Mouse (Mus musculus): ENCODE data around the gene Mlst8. TPM values are rescaled to one million over a fixed set of nuclear protein-coding genes. Genes with fewer than 3 reads are reported as not detected.

The Mlst8 gene
- polyA plus RNA-seq, 1 experiment = 33.7 TPM

DNA sequence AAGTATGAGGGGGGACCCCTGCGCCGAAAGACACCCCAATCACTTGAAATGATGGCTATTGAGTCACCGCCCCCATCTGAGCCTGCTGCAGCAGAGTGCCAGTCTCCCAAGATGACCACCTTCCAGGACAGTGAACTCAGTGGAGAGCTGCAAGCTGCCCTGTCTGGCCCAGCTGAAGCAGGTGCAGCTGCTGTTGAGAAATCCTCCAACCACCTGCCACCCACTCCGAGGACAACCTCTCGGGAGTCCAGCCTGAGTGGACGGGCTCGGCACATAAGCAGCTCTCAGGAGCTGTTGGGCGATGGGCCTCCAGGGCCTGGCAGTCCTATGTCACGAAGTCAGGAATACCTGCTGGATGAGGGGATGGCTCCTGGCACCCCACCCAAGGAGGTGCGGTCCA lies 25.2 kb upstream of the Mlst8 start:
- H3K4me1 ChIP-seq (ENCODE audit: control insufficient read depth, insufficient read depth, insufficient read length, low read length) = peaks cover 15% of the 10 kb centered on the region
- TF ChIP-seq CTCF (IDR thresholded peaks at IDR 0.05; ENCODE audit: extremely low read depth, insufficient read length, insufficient replicate concordance, low read depth, low read length) (no peak), POLR2A (IDR thresholded peaks at IDR 0.05; ENCODE audit: low read depth, low read length) (no peak)
- WGBS = 80% methylated on average over 10 of the region's 10 CpGs

DNA sequence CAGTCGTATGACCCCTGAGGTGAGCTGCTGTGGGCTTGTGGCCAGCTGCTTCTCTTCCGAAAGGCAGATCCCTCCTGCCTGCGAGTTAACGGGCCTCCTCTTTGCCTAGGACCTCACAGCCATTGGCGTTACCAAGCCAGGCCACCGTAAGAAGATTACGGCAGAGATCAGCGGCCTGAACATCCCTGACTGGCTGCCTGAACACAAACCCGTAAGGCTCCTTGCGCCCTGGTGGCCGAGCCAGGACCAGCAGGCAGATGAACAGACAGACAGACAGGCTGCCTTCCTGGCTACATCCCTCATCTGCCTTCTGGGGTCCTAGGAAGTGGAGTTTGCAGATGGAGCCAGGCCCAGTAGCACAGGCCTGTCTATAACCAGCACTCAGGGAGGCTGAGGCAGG lies 23.3 kb upstream of the Mlst8 start:
- H3K27me3 ChIP-seq (ENCODE audit: control insufficient read depth, insufficient read depth, low read length) = no peaks in the 10 kb centered on the region
- no peak overlapping the region for H3K27ac ChIP-seq (ENCODE audit: insufficient read depth, low read depth, low read length)
- H3K4me3 ChIP-seq (ENCODE audit: low read depth, low read length) = no peak overlapping the region
- 40% methylated on average over 11 of the region's 11 CpGs for WGBS
- H3K4me1 ChIP-seq (ENCODE audit: control insufficient read depth, insufficient read depth, insufficient read length, low read length) = peaks cover 7% of the 10 kb centered on the region
- no peak for TF ChIP-seq CTCF (IDR thresholded peaks at IDR 0.05; ENCODE audit: extremely low read depth, insufficient read length, insufficient replicate concordance, low read depth, low read length)
- no peak for TF ChIP-seq POLR2A (IDR thresholded peaks at IDR 0.05; ENCODE audit: low read depth, low read length)
- no peaks in the 10 kb centered on the region for H3K36me3 ChIP-seq (ENCODE audit: control insufficient read depth, insufficient read depth, low read length)

More for the DNA sequence above, 25.2 kb upstream of the Mlst8 start:
- H3K36me3 ChIP-seq (ENCODE audit: control insufficient read depth, insufficient read depth, low read length) = peaks cover 3% of the 10 kb centered on the region; the same call in 1 of the 2 replicates
- no peaks in the 10 kb centered on the region for H3K27me3 ChIP-seq (ENCODE audit: control insufficient read depth, insufficient read depth, low read length)
- no peak overlapping the region for H3K4me3 ChIP-seq (ENCODE audit: low read depth, low read length)
- H3K27ac ChIP-seq (ENCODE audit: insufficient read depth, low read depth, low read length) = no peak overlapping the region

DNA sequence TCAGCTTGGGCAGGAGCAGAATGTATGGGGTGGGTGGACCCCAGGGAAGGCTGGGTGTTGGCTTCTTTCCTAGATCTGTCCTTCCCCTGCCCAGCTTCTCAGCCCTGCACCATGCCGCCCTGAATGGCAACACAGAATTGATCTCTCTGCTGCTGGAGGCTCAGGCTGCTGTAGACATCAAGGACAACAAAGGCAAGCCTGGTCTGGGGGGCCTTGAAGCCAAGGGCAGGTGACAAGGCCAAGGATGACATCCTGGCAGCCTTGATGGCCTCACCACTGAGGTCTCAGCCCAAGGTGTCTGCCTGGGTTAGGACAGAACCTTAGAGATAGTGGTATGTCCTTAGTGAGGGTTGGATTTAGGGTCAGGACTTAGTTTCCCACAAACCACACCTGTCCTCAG lies 17.1 kb upstream of the Mlst8 start:
- Histone ChIP-seq H3K4me3 (ENCODE audit: low read depth, low read length) (no peak overlapping the region), H3K27ac (ENCODE audit: insufficient read depth, low read depth, low read length) (no peak overlapping the region), H3K4me1 (ENCODE audit: control insufficient read depth, insufficient read depth, insufficient read length, low read length) (no peaks in the 10 kb centered on the region), H3K27me3 (ENCODE audit: control insufficient read depth, insufficient read depth, low read length) (no peaks in the 10 kb centered on the region), H3K36me3 (ENCODE audit: control insufficient read depth, insufficient read depth, low read length) (no peaks in the 10 kb centered on the region)
- TF ChIP-seq CTCF (IDR thresholded peaks at IDR 0.05; ENCODE audit: extremely low read depth, insufficient read length, insufficient replicate concordance, low read depth, low read length) = no peak
- TF ChIP-seq POLR2A (IDR thresholded peaks at IDR 0.05; ENCODE audit: low read depth, low read length) = no peak
- 78% methylated on average over 1 of the region's 1 CpGs for WGBS

DNA sequence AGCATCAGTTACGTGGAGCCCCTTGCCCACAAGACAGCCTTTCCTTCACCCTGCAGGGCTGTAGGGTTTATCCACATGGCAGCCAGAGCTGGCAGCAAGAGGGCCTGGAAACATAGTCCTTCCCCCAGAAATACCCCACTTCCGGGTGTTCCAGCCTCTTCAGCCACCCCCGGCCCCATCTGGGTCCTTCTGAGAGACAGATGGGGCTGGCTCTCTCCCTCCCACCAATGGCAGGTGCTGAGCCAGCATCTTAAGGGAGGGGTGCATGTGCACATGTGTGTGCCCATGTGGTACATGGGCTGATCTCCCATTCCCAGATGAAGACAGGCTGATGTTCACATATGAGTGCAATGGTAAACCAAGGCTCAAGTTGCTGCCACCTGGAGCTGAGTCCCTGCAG lies 16.6 kb upstream of the Mlst8 start:
- H3K4me1 ChIP-seq (ENCODE audit: control insufficient read depth, insufficient read depth, insufficient read length, low read length) = no peaks in the 10 kb centered on the region
- H3K4me3 ChIP-seq (ENCODE audit: low read depth, low read length) = no peak overlapping the region
- TF ChIP-seq POLR2A (IDR thresholded peaks at IDR 0.05; ENCODE audit: low read depth, low read length) (no peak), CTCF (IDR thresholded peaks at IDR 0.05; ENCODE audit: extremely low read depth, insufficient read length, insufficient replicate concordance, low read depth, low read length) (no peak)
- H3K27me3 ChIP-seq (ENCODE audit: control insufficient read depth, insufficient read depth, low read length) = no peaks in the 10 kb centered on the region
- 75% methylated on average over 3 of the region's 3 CpGs for WGBS
- no peaks in the 10 kb centered on the region for H3K36me3 ChIP-seq (ENCODE audit: control insufficient read depth, insufficient read depth, low read length)
- H3K27ac ChIP-seq (ENCODE audit: insufficient read depth, low read depth, low read length) = no peak overlapping the region

DNA sequence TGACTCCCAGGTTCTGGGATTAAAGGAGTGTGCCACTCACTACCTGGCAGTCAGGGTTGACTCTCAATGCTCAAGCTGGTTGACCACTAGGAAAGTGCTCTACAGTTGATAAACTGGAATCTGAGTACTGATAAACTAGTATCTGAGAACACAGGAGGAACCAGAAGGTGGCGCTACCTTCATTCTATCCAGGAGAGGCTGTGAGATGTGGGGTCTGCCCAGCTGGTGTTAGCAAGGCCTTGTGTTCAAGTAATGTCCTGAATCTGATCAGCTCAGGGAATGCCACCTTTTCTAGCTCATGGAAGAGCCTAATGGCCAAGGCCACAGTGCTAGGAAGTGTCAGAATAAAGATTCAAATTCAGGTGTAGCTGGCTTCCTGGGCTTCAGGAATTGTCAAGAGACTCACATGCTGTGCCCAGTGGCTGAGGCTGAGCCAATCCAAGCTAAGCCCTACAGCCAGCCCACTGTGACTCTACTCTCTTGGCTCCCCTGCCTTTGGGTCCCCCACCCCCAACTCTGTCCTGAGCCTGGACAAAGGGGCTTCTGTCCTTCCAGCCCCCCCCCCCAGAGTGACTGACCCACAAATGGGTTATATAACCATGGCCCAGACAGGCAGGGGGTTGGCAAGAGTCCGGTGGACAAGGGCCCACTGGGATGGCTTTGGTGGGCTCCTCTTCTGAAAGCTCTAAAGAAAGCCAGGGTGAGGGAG lies 15.9 kb upstream of the Mlst8 start:
- no peaks in the 10 kb centered on the region for H3K4me1 ChIP-seq (ENCODE audit: control insufficient read depth, insufficient read depth, insufficient read length, low read length)
- H3K36me3 ChIP-seq (ENCODE audit: control insufficient read depth, insufficient read depth, low read length) = no peaks in the 10 kb centered on the region
- TF ChIP-seq CTCF (IDR thresholded peaks at IDR 0.05; ENCODE audit: extremely low read depth, insufficient read length, insufficient replicate concordance, low read depth, low read length) (peak; percentile 57; the same call in 1 of the 2 replicates), POLR2A (IDR thresholded peaks at IDR 0.05; ENCODE audit: low read depth, low read length) (no peak)
- no peak overlapping the region for H3K27ac ChIP-seq (ENCODE audit: insufficient read depth, low read depth, low read length)
- no peak overlapping the region for H3K4me3 ChIP-seq (ENCODE audit: low read depth, low read length)
- H3K27me3 ChIP-seq (ENCODE audit: control insufficient read depth, insufficient read depth, low read length) = no peaks in the 10 kb centered on the region; the same call in 1 of the 2 replicates
- WGBS = 51% methylated on average over 2 of the region's 2 CpGs

DNA sequence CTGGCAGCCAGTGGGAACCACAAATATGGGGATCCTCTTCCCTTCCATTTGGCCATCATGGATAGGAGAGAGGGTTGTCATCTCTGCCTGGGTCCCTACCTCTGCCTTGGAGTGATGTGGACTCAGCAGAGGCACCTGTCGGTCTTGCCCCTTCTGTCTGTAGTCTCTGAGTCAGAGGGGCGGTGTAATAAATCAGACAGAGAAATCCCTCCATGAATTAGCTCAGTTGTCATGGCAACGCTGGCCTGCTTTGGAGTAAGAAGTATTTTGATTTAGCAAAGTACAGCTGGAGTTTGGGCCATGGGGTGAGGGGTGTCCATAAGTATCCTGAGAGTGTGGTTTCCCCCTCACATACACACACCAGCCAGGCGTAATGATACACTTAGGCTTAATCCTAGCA lies 11.5 kb upstream of the Mlst8 start:
- 92% methylated on average over 4 of the region's 4 CpGs for WGBS
- TF ChIP-seq CTCF (IDR thresholded peaks at IDR 0.05; ENCODE audit: extremely low read depth, insufficient read length, insufficient replicate concordance, low read depth, low read length) (no peak), POLR2A (IDR thresholded peaks at IDR 0.05; ENCODE audit: low read depth, low read length) (no peak)

DNA sequence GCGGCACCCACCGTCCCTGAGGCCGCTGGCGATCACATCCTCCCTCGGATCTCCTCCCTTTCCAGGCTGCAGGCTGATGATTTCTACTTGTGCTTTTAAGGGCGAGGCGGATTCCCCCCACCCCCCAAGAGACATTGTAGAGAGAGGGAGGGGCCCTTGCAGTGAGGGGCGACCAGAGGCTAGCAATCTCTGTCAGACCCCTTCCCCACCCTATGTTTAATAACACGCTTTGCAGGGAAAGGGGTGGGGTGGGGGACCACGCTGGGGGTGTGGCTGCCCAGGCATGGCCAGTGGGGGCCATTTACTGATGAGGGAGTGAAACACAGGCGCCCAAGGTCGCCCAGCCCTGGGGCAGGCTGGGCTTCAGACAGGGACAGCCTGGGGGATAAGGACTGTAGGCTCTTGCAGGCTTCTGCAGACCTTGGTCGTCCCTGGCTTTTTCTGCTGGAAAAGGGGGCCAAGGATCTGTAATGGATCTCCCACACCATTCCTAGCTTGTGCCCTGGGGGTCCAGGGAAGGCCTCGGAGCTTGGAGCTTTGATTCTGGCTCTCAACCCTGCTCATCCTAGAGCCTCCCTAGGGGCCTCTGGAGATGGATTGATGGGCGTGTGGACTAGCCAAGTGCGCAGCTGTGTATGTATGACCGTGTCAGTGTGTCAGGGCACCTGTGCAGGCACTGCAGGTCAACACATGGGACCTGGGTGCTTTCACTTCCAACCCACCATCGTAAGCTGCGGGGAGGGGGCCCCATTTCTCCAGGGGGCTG lies 10.6 kb upstream of the Mlst8 start:
- no peaks in the 10 kb centered on the region for H3K36me3 ChIP-seq (ENCODE audit: control insufficient read depth, insufficient read depth, low read length)
- TF ChIP-seq CTCF (IDR thresholded peaks at IDR 0.05; ENCODE audit: extremely low read depth, insufficient read length, insufficient replicate concordance, low read depth, low read length) = no peak
- TF ChIP-seq POLR2A (IDR thresholded peaks at IDR 0.05; ENCODE audit: low read depth, low read length) = no peak
- peaks cover 23% of the 10 kb centered on the region for H3K27me3 ChIP-seq (ENCODE audit: control insufficient read depth, insufficient read depth, low read length)
- WGBS = 36% methylated on average over 19 of the region's 19 CpGs
- no peak overlapping the region for H3K27ac ChIP-seq (ENCODE audit: insufficient read depth, low read depth, low read length)
- H3K4me3 ChIP-seq (ENCODE audit: low read depth, low read length) = peak overlapping the region; percentile 69
- peaks cover 6% of the 10 kb centered on the region; the same call in 1 of the 2 replicates for H3K4me1 ChIP-seq (ENCODE audit: control insufficient read depth, insufficient read depth, insufficient read length, low read length)

More for the DNA sequence above, 11.5 kb upstream of the Mlst8 start:
- Histone ChIP-seq H3K27me3 (ENCODE audit: control insufficient read depth, insufficient read depth, low read length) (peaks cover 23% of the 10 kb centered on the region), H3K36me3 (ENCODE audit: control insufficient read depth, insufficient read depth, low read length) (no peaks in the 10 kb centered on the region), H3K27ac (ENCODE audit: insufficient read depth, low read depth, low read length) (no peak overlapping the region), H3K4me3 (ENCODE audit: low read depth, low read length) (no peak overlapping the region), H3K4me1 (ENCODE audit: control insufficient read depth, insufficient read depth, insufficient read length, low read length) (peaks cover 6% of the 10 kb centered on the region; the same call in 1 of the 2 replicates)
